Mouse (Mus musculus) liver, embryonic 14.5 days (tissue): Measurements from ENCODE around the gene Srrm4. TPM values are rescaled to one million over a fixed set of nuclear protein-coding genes. Genes with fewer than 3 reads are reported as not detected.

Experiments used
- ATAC-seq: fragments of 200-750 bp; cut with Nextera tagmentation; 2 replicates; pipeline ENCODE4 v1.8.0; 2017; ENCODE audit warnings: moderate number of reproducible peaks, mild to moderate bottlenecking, moderate library complexity; ENCODE audit not compliant: insufficient read depth
- DNase-seq, 3 experiments: peaks; one replicate each; pipeline ENCODE4 v3.0.0-alpha.2; 2012 to 2013; ENCODE audit warnings: low read depth in 3 of 3, low spot score in 3 of 3
- H3K27ac ChIP-seq: fragments of 300-500 bp; sonication (generic); 2 replicates; pipeline ENCODE4 v1.5.1; 2014; ENCODE audit warnings: moderate library complexity, mild to moderate bottlenecking, control low read depth, inconsistent platforms
- H3K27me3 ChIP-seq: fragments of 300-500 bp; sonication (generic); 2 replicates; pipeline ENCODE4 v1.6.1; 2014; ENCODE audit warnings: mild to moderate bottlenecking, low read length, moderate library complexity; ENCODE audit not compliant: control insufficient read depth, insufficient read depth
- H3K36me3 ChIP-seq: fragments of 300-500 bp; sonication (generic); replicated peaks from 2 replicates; pipeline ENCODE4 v1.6.1; 2014; ENCODE audit warnings: low read depth; ENCODE audit not compliant: control insufficient read depth, insufficient read depth
- H3K4me1 ChIP-seq, 2 experiments: fragments of 200-500 bp in 1 of 2; fragments of 300-500 bp in 1 of 2; sonication (generic) in 1 of 2; replicated peaks; 2 replicates each; pipeline ENCODE4 v1.6.1; 2012 to 2014; ENCODE audit warnings: antibody characterized with exemption in 1 of 2, inconsistent platforms in 1 of 2, low read length in 1 of 2; ENCODE audit not compliant: control insufficient read depth in 2 of 2, insufficient read depth in 2 of 2
- H3K4me2 ChIP-seq: fragments of 300-500 bp; sonication (generic); 2 replicates; pipeline ENCODE4 v1.6.1; 2014; ENCODE audit warnings: low read depth, mild to moderate bottlenecking, control low read depth, moderate library complexity
- H3K4me3 ChIP-seq, 2 experiments: fragments of 200-500 bp in 1 of 2; fragments of 300-500 bp in 1 of 2; sonication (generic) in 1 of 2; 2 replicates each; pipeline ENCODE4 v1.5.1; 2012 to 2014; ENCODE audit warnings: low read depth in 2 of 2, low read length in 2 of 2, mild to moderate bottlenecking in 2 of 2, control low read depth in 1 of 2, inconsistent platforms in 1 of 2, moderate library complexity in 1 of 2; ENCODE audit not compliant: insufficient read depth in 1 of 2
- H3K9ac ChIP-seq: fragments of 300-500 bp; sonication (generic); replicated peaks from 2 replicates; pipeline ENCODE4 v1.6.1; 2014; ENCODE audit warnings: mild to moderate bottlenecking, control low read depth, moderate library complexity
- H3K9me3 ChIP-seq: fragments of 300-500 bp; sonication (generic); 2 replicates; pipeline ENCODE4 v1.6.1; 2016; ENCODE audit warnings: low read length, mixed read lengths; ENCODE audit not compliant: control insufficient read depth
- CTCF ChIP-seq: IDR thresholded peaks from 2 replicates; pipeline ENCODE4 v1.5.1; 2016; ENCODE audit warnings: antibody characterized with exemption, low read depth, control low read depth
- EP300 ChIP-seq: IDR thresholded peaks from 2 replicates; pipeline ENCODE4 v1.6.1; 2016; ENCODE audit warnings: antibody characterized with exemption, low read depth
- WGBS: fragments of 180-500 bp; shearing (Covaris S2); extraction: QIAGEN DNeasy Blood & Tissue Kit; methylation state at CpG from one replicate; pipeline ENCODE4 v1.1.7; 2014; ENCODE audit not compliant: insufficient replicate concordance; 5-methylcytosine and 5-hydroxymethylcytosine counted together
- polyA plus RNA-seq, 2 experiments: library from polyadenylated mRNA; depleted of rRNA in 1 of 2; stranded (reverse) in 1 of 2; unstranded in 1 of 2; fragments of >200 nt; fragmentation: Nextera tagmentation in 1 of 2; extraction: Ambion mirVana in 1 of 2; gene quantifications; 2 replicates each; pipeline versions ENCODE4 v1.2.1 to v1.2.3; 2012 to 2014

The Srrm4 gene
- polyA plus RNA-seq, 2 experiments: 0.17 to 0.28 TPM

DNA sequence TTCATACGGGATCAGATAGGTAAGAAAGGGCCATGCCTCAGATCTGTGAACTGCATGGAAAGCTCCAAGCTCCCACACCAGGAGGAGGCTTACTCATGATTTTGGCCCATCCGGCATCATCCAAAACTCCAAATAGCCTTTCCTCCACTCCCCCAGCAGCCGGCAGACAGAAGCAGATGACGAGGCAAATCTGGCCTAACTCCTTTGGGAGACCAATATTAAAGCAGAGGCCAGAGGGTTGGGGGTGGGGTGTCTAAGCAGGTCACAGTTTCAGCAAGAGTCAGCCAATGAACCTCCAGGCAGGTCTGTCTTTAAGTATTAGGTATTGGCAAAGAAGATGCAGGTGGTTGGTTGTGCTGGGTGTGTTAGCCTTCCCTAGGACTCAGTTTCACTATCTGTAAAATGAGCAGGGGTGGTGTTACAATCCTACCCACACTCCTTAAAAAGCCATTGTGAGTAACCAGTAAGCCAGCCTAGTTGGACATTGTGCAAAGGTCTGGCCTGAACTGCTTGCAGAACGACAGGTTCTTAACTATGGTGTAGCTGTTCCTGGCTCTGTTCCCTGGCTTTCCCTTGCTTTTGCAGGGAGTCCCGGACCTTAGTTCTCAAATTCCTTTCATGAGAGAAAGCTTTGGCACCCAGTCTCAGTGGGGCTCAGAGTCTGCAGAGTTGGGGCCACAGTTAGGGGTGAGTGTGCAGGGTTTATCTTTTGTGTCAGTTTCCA is 172.1 kb downstream of the Srrm4 start:
- H3K9ac ChIP-seq: no peak overlapping the region
- TF ChIP-seq EP300: no peak
- no peak for TF ChIP-seq CTCF
- no peaks in the 10 kb centered on the region; a peak in 1 of 4 replicates for H3K4me1 ChIP-seq
- WGBS: 64% methylated on average over 6 of the region's 6 CpGs
- no peak overlapping the region for H3K4me2 ChIP-seq
- no peak overlapping the region for H3K27ac ChIP-seq
- ATAC-seq (no peak), DNase-seq (no peak)
- no peaks in the 10 kb centered on the region for H3K9me3 ChIP-seq
- H3K27me3 ChIP-seq: no peaks in the 10 kb centered on the region
- no peak overlapping the region for H3K4me3 ChIP-seq
- H3K36me3 ChIP-seq: no peaks in the 10 kb centered on the region

DNA sequence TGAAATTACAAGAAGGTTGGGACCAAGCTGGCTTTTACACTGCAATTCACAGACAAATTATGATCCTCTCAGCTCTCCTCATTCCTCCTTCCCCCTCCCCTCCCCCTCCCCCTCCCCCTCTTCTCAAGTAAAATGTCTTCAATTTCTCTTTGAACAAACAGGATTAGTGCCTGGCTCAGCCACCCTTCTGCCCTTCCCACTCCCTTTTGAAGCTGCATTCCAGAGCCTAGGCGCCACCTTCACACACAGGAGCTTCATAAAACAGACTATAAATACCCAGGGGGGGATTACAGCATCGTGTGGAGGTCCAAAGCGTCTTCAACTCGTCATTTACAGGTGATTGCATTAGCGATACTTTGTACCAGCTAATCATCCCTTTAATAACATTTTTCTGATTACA is 175.4 kb downstream of the Srrm4 start:
- no peaks in the 10 kb centered on the region for H3K27me3 ChIP-seq
- no peak overlapping the region for H3K9ac ChIP-seq
- no peaks in the 10 kb centered on the region for H3K9me3 ChIP-seq
- H3K27ac ChIP-seq: no peak overlapping the region
- no peak overlapping the region for H3K4me3 ChIP-seq
- no peak for TF ChIP-seq EP300
- no peak for TF ChIP-seq CTCF
- no peak for DNase-seq
- no peak overlapping the region for H3K4me2 ChIP-seq
- no peaks in the 10 kb centered on the region for H3K36me3 ChIP-seq
- no peaks in the 10 kb centered on the region; a peak in 1 of 4 replicates for H3K4me1 ChIP-seq
- 32% methylated on average over 5 of the region's 5 CpGs for whole genome bisulfite sequencing
- no peak for ATAC-seq

DNA sequence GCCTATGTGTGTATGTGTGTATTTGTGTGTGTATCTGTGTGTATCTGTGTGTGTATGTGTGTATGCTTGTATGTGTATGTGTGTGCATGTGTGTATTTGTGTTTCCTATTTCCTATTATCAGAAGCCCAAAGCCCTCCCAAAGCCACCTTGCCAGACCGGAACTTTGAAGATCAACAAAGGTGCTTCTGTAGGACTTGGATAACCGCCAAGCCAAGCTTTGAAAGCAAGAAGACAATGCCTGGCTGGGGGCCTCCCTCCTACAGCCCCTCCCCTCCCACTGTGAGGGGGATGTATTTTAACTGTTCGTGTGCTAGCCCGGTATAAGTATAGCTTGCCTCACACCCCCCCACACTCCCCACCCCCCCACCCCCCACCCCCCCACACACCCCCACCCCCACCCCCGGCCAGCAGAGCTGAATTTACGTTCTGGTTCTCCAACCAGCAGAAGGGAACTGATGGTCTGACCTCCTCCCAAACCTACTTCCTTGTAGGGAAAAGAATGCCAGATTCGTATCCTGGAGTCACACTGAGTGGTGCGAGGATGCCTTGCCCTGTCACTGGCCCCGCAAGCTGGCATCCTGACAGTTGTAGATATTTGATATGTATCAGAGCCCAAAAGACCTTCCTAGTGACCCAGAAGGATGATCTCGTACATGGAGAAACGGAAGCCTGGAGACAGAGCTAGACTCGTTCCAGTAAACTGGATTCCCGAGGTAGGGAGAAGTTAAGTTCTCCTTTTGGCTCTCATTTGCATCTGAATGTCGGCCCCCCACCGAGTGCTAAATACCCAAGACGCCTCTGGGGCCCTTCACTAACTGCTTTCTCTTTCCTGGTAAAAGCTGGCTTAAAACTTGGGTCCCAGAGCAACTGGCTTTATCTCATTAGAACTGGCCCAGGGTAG is 181.7 kb downstream of the Srrm4 start:
- Histone ChIP-seq H3K4me2 (no peak overlapping the region), H3K4me1 (peaks cover 0 to 2% of the 10 kb centered on the region in 2 experiments; a peak in 1 of 4 replicates), H3K27me3 (no peaks in the 10 kb centered on the region), H3K27ac (no peak overlapping the region), H3K9me3 (no peaks in the 10 kb centered on the region), H3K4me3 (no peak overlapping the region), H3K9ac (no peak overlapping the region), H3K36me3 (no peaks in the 10 kb centered on the region)
- 17% methylated on average over 16 of the region's 16 CpGs for WGBS
- DNase-seq (no peak), ATAC-seq (no peak)
- no peak for TF ChIP-seq CTCF
- TF ChIP-seq EP300: no peak

DNA sequence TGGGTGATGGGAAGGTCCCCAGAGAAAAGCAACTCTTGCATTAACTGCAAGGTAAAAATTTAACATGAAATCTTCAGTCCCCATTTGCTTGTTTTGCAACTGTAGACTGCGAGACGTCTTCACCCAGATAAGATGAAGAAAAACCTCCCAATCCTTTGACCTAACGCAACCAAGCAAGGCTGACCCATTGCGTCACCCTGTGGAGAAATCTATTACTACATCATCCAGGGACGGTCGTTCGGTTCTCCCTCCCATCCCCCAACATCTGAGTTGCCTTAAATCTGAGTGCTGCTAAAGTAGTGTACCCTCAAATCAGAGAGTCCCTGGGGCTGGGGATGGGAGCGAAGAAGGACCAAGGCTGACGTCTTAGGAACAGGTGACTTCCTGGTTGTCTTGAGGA is 182.7 kb downstream of the Srrm4 start:
- DNase-seq: no peak
- H3K4me2 ChIP-seq: no peak overlapping the region
- peaks cover 0 to 2% of the 10 kb centered on the region in 2 experiments; a peak in 1 of 4 replicates for H3K4me1 ChIP-seq
- no peaks in the 10 kb centered on the region for H3K36me3 ChIP-seq
- no peaks in the 10 kb centered on the region for H3K9me3 ChIP-seq
- ATAC-seq: no peak
- H3K9ac ChIP-seq: no peak overlapping the region
- WGBS: 34% methylated on average over 9 of the region's 9 CpGs
- H3K4me3 ChIP-seq: no peak overlapping the region
- no peaks in the 10 kb centered on the region for H3K27me3 ChIP-seq
- no peak overlapping the region for H3K27ac ChIP-seq
- TF ChIP-seq CTCF (no peak), EP300 (no peak)

GRCm38 (mm10) chr5:116407936-116408335 is 183.7 kb downstream of the Srrm4 start:
- no peak overlapping the region for H3K9ac ChIP-seq
- no peak overlapping the region for H3K4me3 ChIP-seq
- H3K4me1 ChIP-seq: peaks cover 0 to 2% of the 10 kb centered on the region in 2 experiments; a peak in 1 of 4 replicates
- DNase-seq: no peak
- no peak overlapping the region for H3K4me2 ChIP-seq
- no peaks in the 10 kb centered on the region for H3K36me3 ChIP-seq
- WGBS: 26% methylated on average over 6 of the region's 6 CpGs
- no peak for ATAC-seq
- TF ChIP-seq EP300: no peak
- TF ChIP-seq CTCF: no peak
- no peaks in the 10 kb centered on the region for H3K9me3 ChIP-seq
- H3K27ac ChIP-seq: no peak overlapping the region
- H3K27me3 ChIP-seq: no peaks in the 10 kb centered on the region
